8 mouse cellular contexts compared by ENCODE assay signal in the genomic region with DNA sequence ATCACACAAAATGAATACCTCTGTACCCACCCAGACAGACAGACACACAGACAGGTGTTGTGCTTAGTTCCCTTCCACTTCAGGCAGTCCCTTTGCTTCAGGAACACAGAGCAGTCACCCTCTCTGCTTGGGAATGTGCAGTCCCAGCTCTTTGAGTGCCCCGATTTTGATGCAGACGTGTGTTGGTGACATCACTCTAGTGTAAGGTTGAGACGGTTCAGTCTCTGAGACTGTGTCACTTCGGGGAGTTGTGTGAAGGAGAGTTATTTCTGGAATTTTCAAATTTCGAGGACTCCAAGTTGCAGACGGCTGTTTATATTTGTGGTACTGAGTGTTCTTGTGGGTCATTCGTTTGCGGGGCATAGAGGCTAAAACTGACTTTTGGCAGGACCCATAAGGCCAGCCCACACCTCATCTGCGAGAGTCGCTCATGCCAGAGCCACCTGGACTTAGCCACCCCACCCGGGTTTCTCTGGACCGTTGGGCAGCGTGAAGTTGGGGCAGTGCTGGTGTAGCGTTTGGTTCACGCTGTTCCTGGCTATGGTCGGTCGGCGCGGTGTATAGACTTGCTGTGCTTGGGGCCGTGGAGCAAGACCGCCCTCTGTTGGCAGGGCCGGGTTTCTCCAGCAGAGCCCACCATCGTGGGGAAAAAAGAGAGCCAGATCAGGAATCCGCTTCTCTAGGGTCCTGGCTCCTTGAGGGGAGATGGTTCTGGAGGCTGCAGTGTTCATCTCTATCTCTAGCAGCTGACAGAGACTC. TPM values are rescaled to one million over a fixed set of nuclear protein-coding genes. Genes with fewer than 3 reads are reported as not detected.
DNase-seq lines count a peak whose midpoint lies in the region; ATAC-seq and TF ChIP-seq lines count a peak whose summit lies in the region.

No protein-coding gene starts in this region.

- no peak overlapping the region for H3K4me3 ChIP-seq in forebrain, embryonic 11.5 days (ENCODE audit: low read depth, low read length)
- H3K4me3 ChIP-seq in heart, embryonic 16.5 days (ENCODE audit: low read length), result 0 out of 2 replicates have a peak overlapping the region, but pooled peaks have one; percentile 24
- no peak overlapping the region for H3K4me3 ChIP-seq in liver, embryonic 16.5 days (ENCODE audit: low read depth, low read length)
- no peak overlapping the region for H3K4me3 ChIP-seq in neural tube, embryonic 14.5 days (ENCODE audit: low read depth, low read length)
- H3K4me3 ChIP-seq in testis, adult 2 months (ENCODE audit: control insufficient read depth, low read depth, low read length), result peak overlapping the region; percentile 21

- TF ChIP-seq POLR2A in testis, adult 2 months (IDR thresholded peaks at IDR 0.05; ENCODE audit: control insufficient read depth, low read depth, low read length), result no peak

- H3K4me1 ChIP-seq in forebrain, embryonic 11.5 days (replicated peaks; ENCODE audit: control insufficient read depth, insufficient read depth, low read length), result no peaks in the 10 kb centered on the region
- H3K4me1 ChIP-seq in heart, embryonic 16.5 days (ENCODE audit: control insufficient read depth, insufficient read depth, low read length), result peaks cover 9% of the 10 kb centered on the region; the same call in 1 of the 2 replicates
- H3K4me1 ChIP-seq in liver, embryonic 16.5 days (ENCODE audit: control insufficient read depth, low read depth, low read length), result no peaks in the 10 kb centered on the region; the same call in 1 of the 2 replicates
- no peaks in the 10 kb centered on the region for H3K4me1 ChIP-seq in neural tube, embryonic 14.5 days (ENCODE audit: control insufficient read depth, insufficient read depth, low read length)
- H3K4me1 ChIP-seq in testis, adult 2 months (ENCODE audit: control insufficient read depth, insufficient read depth, low read length), result peaks cover 4% of the 10 kb centered on the region

- H3K27ac ChIP-seq in forebrain, embryonic 11.5 days (ENCODE audit: low read depth, low read length), result no peak overlapping the region
- H3K27ac ChIP-seq in heart, embryonic 16.5 days (ENCODE audit: low read length), result no peak overlapping the region
- H3K27ac ChIP-seq in liver, embryonic 16.5 days (ENCODE audit: low read length), result no peak overlapping the region
- H3K27ac ChIP-seq in neural tube, embryonic 14.5 days (ENCODE audit: low read depth, low read length), result no peak overlapping the region
- H3K27ac ChIP-seq in testis, adult 2 months (ENCODE audit: control insufficient read depth, insufficient read depth, low read depth, low read length), result no peak overlapping the region

- peak; percentile 71 to 79 for DNase-seq in CD8-positive naive resting alpha-beta T cell, adult 2 months (ENCODE audit: low read depth in 2 of 2, low spot score in 2 of 2)
- DNase-seq in brain, adult 2 months (ENCODE audit: low read depth, low spot score), result peak; percentile 54
- peak; percentile 89 for DNase-seq in forebrain, embryonic 11.5 days (ENCODE audit: low spot score)
- peak; percentile 85 for DNase-seq in kidney, postnatal 14 days

- peak; percentile 58; the same call in 1 of the 2 replicates for ATAC-seq in forebrain, embryonic 11.5 days (replicated peaks; ENCODE audit: low FRiP score)
- ATAC-seq in heart, embryonic 16.5 days (replicated peaks; ENCODE audit: extremely low read depth, insufficient read depth, low FRiP score), result peak; percentile 86
- peak; percentile 78 for ATAC-seq in liver, embryonic 16.5 days (ENCODE audit: low read depth)
- peak; percentile 58 for ATAC-seq in neural tube, embryonic 14.5 days (ENCODE audit: low read depth)

- H3K9ac ChIP-seq in forebrain, embryonic 11.5 days (ENCODE audit: low read length), result no peak overlapping the region
- peak overlapping the region; percentile 55; the same call in 1 of the 2 replicates for H3K9ac ChIP-seq in heart, embryonic 16.5 days (ENCODE audit: low read length)
- no peak overlapping the region for H3K9ac ChIP-seq in liver, embryonic 16.5 days (ENCODE audit: low read depth, low read length)
- no peak overlapping the region for H3K9ac ChIP-seq in neural tube, embryonic 14.5 days (replicated peaks; ENCODE audit: low read depth, low read length)

- WGBS in forebrain, embryonic 11.5 days, result 23% methylated on average over 24 of the region's 24 CpGs
- 15% methylated on average over 24 of the region's 24 CpGs for WGBS in heart, embryonic 16.5 days
- WGBS in liver, embryonic 16.5 days (ENCODE audit: insufficient replicate concordance), result 17% methylated on average over 24 of the region's 24 CpGs
- 22% methylated on average over 24 of the region's 24 CpGs for WGBS in neural tube, embryonic 14.5 days

- TF ChIP-seq CTCF in testis, adult 2 months (IDR thresholded peaks at IDR 0.05; ENCODE audit: control insufficient read depth, insufficient read depth, insufficient replicate concordance, low read depth, low read length), result peak; percentile 90

- H3K4me2 ChIP-seq in forebrain, embryonic 11.5 days (ENCODE audit: low read depth, low read length, severe bottlenecking), result 0 out of 2 replicates have a peak overlapping the region, but pooled peaks have one; percentile 5
- H3K4me2 ChIP-seq in heart, embryonic 16.5 days (ENCODE audit: low read depth, low read length), result peak overlapping the region; percentile 55
- peak overlapping the region; percentile 36; the same call in 1 of the 2 replicates for H3K4me2 ChIP-seq in liver, embryonic 16.5 days (ENCODE audit: low read depth, low read length)
- no peak overlapping the region for H3K4me2 ChIP-seq in neural tube, embryonic 14.5 days (ENCODE audit: low read depth, low read length)

- H3K36me3 ChIP-seq in forebrain, embryonic 11.5 days (ENCODE audit: control insufficient read depth, insufficient read depth, low read length), result no peaks in the 10 kb centered on the region
- no peaks in the 10 kb centered on the region for H3K36me3 ChIP-seq in heart, embryonic 16.5 days (ENCODE audit: control insufficient read depth, insufficient read depth)
- no peaks in the 10 kb centered on the region for H3K36me3 ChIP-seq in liver, embryonic 16.5 days (ENCODE audit: control insufficient read depth, insufficient read depth)
- H3K36me3 ChIP-seq in neural tube, embryonic 14.5 days (ENCODE audit: control insufficient read depth, insufficient read depth, low read length), result no peaks in the 10 kb centered on the region
- no peaks in the 10 kb centered on the region for H3K36me3 ChIP-seq in testis, adult 2 months (ENCODE audit: control insufficient read depth, insufficient read depth, low read length)

- no peaks in the 10 kb centered on the region for H3K9me3 ChIP-seq in forebrain, embryonic 11.5 days (ENCODE audit: control insufficient read depth, low read length)
- H3K9me3 ChIP-seq in heart, embryonic 16.5 days (replicated peaks; ENCODE audit: control insufficient read depth, low read length), result no peaks in the 10 kb centered on the region
- H3K9me3 ChIP-seq in liver, embryonic 16.5 days (replicated peaks; ENCODE audit: control insufficient read depth, low read length), result no peaks in the 10 kb centered on the region
- no peaks in the 10 kb centered on the region for H3K9me3 ChIP-seq in neural tube, embryonic 14.5 days (ENCODE audit: control insufficient read depth, low read length)

- H3K27me3 ChIP-seq in forebrain, embryonic 11.5 days (ENCODE audit: control insufficient read depth, insufficient read depth, low read length), result no peaks in the 10 kb centered on the region
- H3K27me3 ChIP-seq in heart, embryonic 16.5 days (ENCODE audit: control insufficient read depth, insufficient read depth, low read length), result no peaks in the 10 kb centered on the region; the same call in 1 of the 2 replicates
- H3K27me3 ChIP-seq in liver, embryonic 16.5 days (ENCODE audit: control insufficient read depth, insufficient read depth, low read depth, low read length), result no peaks in the 10 kb centered on the region
- no peaks in the 10 kb centered on the region for H3K27me3 ChIP-seq in neural tube, embryonic 14.5 days (ENCODE audit: control insufficient read depth, insufficient read depth, low read length)
- H3K27me3 ChIP-seq in testis, adult 2 months (ENCODE audit: control insufficient read depth, insufficient read depth, low read length), result no peaks in the 10 kb centered on the region

RNA-seq across cellular contexts. Expression of a gene that starts 30.6 kb away (rescaled TPM):
- polyA plus RNA-seq in forebrain, embryonic 11.5 days (2014; fragmentation: Nextera tagmentation; extraction: Ambion mirVana), result 62.5 and 71.1 TPM in 2 replicates
- 51.5 and 59.3 TPM in 2 replicates for polyA plus RNA-seq in heart, embryonic 16.5 days (2015; fragmentation: Nextera tagmentation; extraction: Ambion mirVana)
- 34.8 and 36.9 TPM in 2 replicates for polyA plus RNA-seq in liver, embryonic 16.5 days (2015; fragmentation: Nextera tagmentation; extraction: Ambion mirVana)
- 115 and 137 TPM in 2 replicates for polyA plus RNA-seq in neural tube, embryonic 14.5 days (2014; fragmentation: Nextera tagmentation; extraction: Ambion mirVana)
- 21.0 and 23.1 TPM in 2 replicates for polyA plus RNA-seq in testis, adult 2 months (2012; rRNA removed)

RNA-seq across cellular contexts. Expression of a gene that starts 35.0 kb away (rescaled TPM):
- 1.3 and 1.8 TPM in 2 replicates for polyA plus RNA-seq in forebrain, embryonic 11.5 days (2014; fragmentation: Nextera tagmentation; extraction: Ambion mirVana)
- polyA plus RNA-seq in heart, embryonic 16.5 days (2015; fragmentation: Nextera tagmentation; extraction: Ambion mirVana), result 3.5 and 4.0 TPM in 2 replicates
- polyA plus RNA-seq in liver, embryonic 16.5 days (2015; fragmentation: Nextera tagmentation; extraction: Ambion mirVana), result 0.05 TPM in 1 of 2 replicates, not detected in the other
- 6.1 and 9.9 TPM in 2 replicates for polyA plus RNA-seq in neural tube, embryonic 14.5 days (2014; fragmentation: Nextera tagmentation; extraction: Ambion mirVana)
- 1.7 and 2.3 TPM in 2 replicates for polyA plus RNA-seq in testis, adult 2 months (2012; rRNA removed)

RNA-seq across cellular contexts. Expression of a gene that starts 48.4 kb away (rescaled TPM):
- 9.1 and 10.0 TPM in 2 replicates for polyA plus RNA-seq in forebrain, embryonic 11.5 days (2014; fragmentation: Nextera tagmentation; extraction: Ambion mirVana)
- 67.5 and 74.8 TPM in 2 replicates for polyA plus RNA-seq in heart, embryonic 16.5 days (2015; fragmentation: Nextera tagmentation; extraction: Ambion mirVana)
- polyA plus RNA-seq in liver, embryonic 16.5 days (2015; fragmentation: Nextera tagmentation; extraction: Ambion mirVana), result 7.2 and 8.6 TPM in 2 replicates
- 8.2 and 9.6 TPM in 2 replicates for polyA plus RNA-seq in neural tube, embryonic 14.5 days (2014; fragmentation: Nextera tagmentation; extraction: Ambion mirVana)
- polyA plus RNA-seq in testis, adult 2 months (2012; rRNA removed), result 8.2 and 9.9 TPM in 2 replicates

RNA-seq across cellular contexts. Expression of a gene that starts 54.9 kb away (rescaled TPM):
- 53.9 and 60.6 TPM in 2 replicates for polyA plus RNA-seq in forebrain, embryonic 11.5 days (2014; fragmentation: Nextera tagmentation; extraction: Ambion mirVana)
- polyA plus RNA-seq in heart, embryonic 16.5 days (2015; fragmentation: Nextera tagmentation; extraction: Ambion mirVana), result 21.8 and 24.0 TPM in 2 replicates
- 6.6 and 8.7 TPM in 2 replicates for polyA plus RNA-seq in liver, embryonic 16.5 days (2015; fragmentation: Nextera tagmentation; extraction: Ambion mirVana)
- 39.8 and 50.3 TPM in 2 replicates for polyA plus RNA-seq in neural tube, embryonic 14.5 days (2014; fragmentation: Nextera tagmentation; extraction: Ambion mirVana)
- 18.1 and 19.6 TPM in 2 replicates for polyA plus RNA-seq in testis, adult 2 months (2012; rRNA removed)

Comparison
In these comparisons a context has a peak if more than half of its experiments do, and no peak if none do; other contexts are left out.
1. H3K4me3 ChIP-seq: peak in heart, embryonic 16.5 days (single experiment) and testis, adult 2 months (single experiment); none in forebrain, embryonic 11.5 days (single experiment), liver, embryonic 16.5 days (single experiment) and neural tube, embryonic 14.5 days (single experiment).
2. Peak in every context shown above with its lines, with median percentiles within 50 percentile points of each other: DNase-seq and ATAC-seq.